8 mouse cellular contexts compared by ENCODE assay signal in genomic region chr16:20509349-20509748, GRCm38 (mm10). TPM values are rescaled to one million over a fixed set of nuclear protein-coding genes. Genes with fewer than 3 reads are reported as not detected.
DNase-seq lines count a peak whose midpoint lies in the region; ATAC-seq lines count a peak whose summit lies in the region.

No protein-coding gene starts in this region.

- no peak overlapping the region for H3K27ac ChIP-seq in hindbrain, embryonic 11.5 days (ENCODE audit: low read depth, low read length)
- no peak overlapping the region for H3K27ac ChIP-seq in hindbrain, embryonic 12.5 days
- H3K27ac ChIP-seq in forebrain, embryonic 12.5 days: no peak overlapping the region
- no peak overlapping the region for H3K27ac ChIP-seq in midbrain, embryonic 14.5 days (replicated peaks; ENCODE audit: low read depth, low read length)

- 87% methylated on average over 3 of the region's 3 CpGs for WGBS in hindbrain, embryonic 11.5 days
- 84% methylated on average over 3 of the region's 3 CpGs for WGBS in hindbrain, embryonic 12.5 days
- 76% methylated on average over 3 of the region's 3 CpGs for whole genome bisulfite sequencing in forebrain, embryonic 12.5 days
- 85% methylated on average over 3 of the region's 3 CpGs for WGBS in midbrain, embryonic 14.5 days

- no peaks in the 10 kb centered on the region for H3K4me1 ChIP-seq in hindbrain, embryonic 11.5 days (replicated peaks; ENCODE audit: control insufficient read depth, insufficient read depth, low read length)
- no peaks in the 10 kb centered on the region for H3K4me1 ChIP-seq in hindbrain, embryonic 12.5 days
- H3K4me1 ChIP-seq in forebrain, embryonic 12.5 days: no peaks in the 10 kb centered on the region
- H3K4me1 ChIP-seq in midbrain, embryonic 14.5 days (ENCODE audit: control insufficient read depth, insufficient read depth, low read length): no peaks in the 10 kb centered on the region

- no peak overlapping the region for H3K9ac ChIP-seq in hindbrain, embryonic 11.5 days (ENCODE audit: low read depth, low read length)
- no peak overlapping the region for H3K9ac ChIP-seq in hindbrain, embryonic 12.5 days
- H3K9ac ChIP-seq in forebrain, embryonic 12.5 days: no peak overlapping the region
- no peak overlapping the region for H3K9ac ChIP-seq in midbrain, embryonic 14.5 days (replicated peaks; ENCODE audit: low read length)

- no peak overlapping the region for H3K4me2 ChIP-seq in hindbrain, embryonic 11.5 days (replicated peaks; ENCODE audit: low read depth, low read length)
- no peak overlapping the region for H3K4me2 ChIP-seq in hindbrain, embryonic 12.5 days (replicated peaks)
- H3K4me2 ChIP-seq in forebrain, embryonic 12.5 days: no peak overlapping the region
- H3K4me2 ChIP-seq in midbrain, embryonic 14.5 days (ENCODE audit: low read length): no peak overlapping the region

- no peaks in the 10 kb centered on the region for H3K9me3 ChIP-seq in hindbrain, embryonic 11.5 days (ENCODE audit: control insufficient read depth, low read length)
- H3K9me3 ChIP-seq in hindbrain, embryonic 12.5 days (replicated peaks): no peaks in the 10 kb centered on the region
- H3K9me3 ChIP-seq in forebrain, embryonic 12.5 days: no peaks in the 10 kb centered on the region
- H3K9me3 ChIP-seq in midbrain, embryonic 14.5 days (ENCODE audit: control insufficient read depth, low read length): no peaks in the 10 kb centered on the region

- no peak overlapping the region for H3K4me3 ChIP-seq in hindbrain, embryonic 11.5 days (ENCODE audit: low read depth, low read length)
- no peak overlapping the region for H3K4me3 ChIP-seq in hindbrain, embryonic 12.5 days
- H3K4me3 ChIP-seq in forebrain, embryonic 12.5 days (replicated peaks): no peak overlapping the region
- H3K4me3 ChIP-seq in midbrain, embryonic 14.5 days (replicated peaks; ENCODE audit: low read depth, low read length): no peak overlapping the region

- DNase-seq in hindbrain, embryonic 11.5 days (ENCODE audit: low spot score): peak; percentile 49
- DNase-seq in adrenal gland, postnatal 36 days: peak; percentile 42 to 60
- DNase-seq in kidney, postnatal 25 days: peak; percentile 70 to 78
- DNase-seq in midbrain, embryonic 14.5 days: peak; percentile 50
- DNase-seq in Muller cell, postnatal 12 days (ENCODE audit: inconsistent ontology term): no peak
- no peak for DNase-seq in right cerebral cortex, adult 2 months (ENCODE audit: low spot score in 2 of 2)

- H3K36me3 ChIP-seq in hindbrain, embryonic 11.5 days (ENCODE audit: control insufficient read depth, insufficient read depth, low read length): peaks cover 17% of the 10 kb centered on the region
- H3K36me3 ChIP-seq in hindbrain, embryonic 12.5 days: peaks cover 68% of the 10 kb centered on the region
- peaks cover 69% of the 10 kb centered on the region for H3K36me3 ChIP-seq in forebrain, embryonic 12.5 days (replicated peaks)
- peaks cover 71% of the 10 kb centered on the region for H3K36me3 ChIP-seq in midbrain, embryonic 14.5 days (ENCODE audit: control insufficient read depth, insufficient read depth, low read length)

- ATAC-seq in hindbrain, embryonic 11.5 days (ENCODE audit: low FRiP score): no peak
- no peak for ATAC-seq in hindbrain, embryonic 12.5 days (ENCODE audit: low FRiP score)
- ATAC-seq in forebrain, embryonic 12.5 days (ENCODE audit: low FRiP score): 0 out of 2 replicates have a peak, but pooled peaks have one; percentile 17
- ATAC-seq in midbrain, embryonic 14.5 days (ENCODE audit: low FRiP score, low TSS enrichment): peak; percentile 43; the same call in 1 of the 2 replicates

- H3K27me3 ChIP-seq in hindbrain, embryonic 11.5 days (ENCODE audit: control insufficient read depth, insufficient read depth, low read length): no peaks in the 10 kb centered on the region
- H3K27me3 ChIP-seq in hindbrain, embryonic 12.5 days: no peaks in the 10 kb centered on the region
- H3K27me3 ChIP-seq in forebrain, embryonic 12.5 days: no peaks in the 10 kb centered on the region
- no peaks in the 10 kb centered on the region for H3K27me3 ChIP-seq in midbrain, embryonic 14.5 days (ENCODE audit: control insufficient read depth, insufficient read depth, low read length)

RNA-seq across cellular contexts. Expression of gene Dvl3, which starts 7.4 kb away (rescaled TPM):
- 50.8 and 58.9 TPM in 2 replicates for polyA plus RNA-seq in hindbrain, embryonic 11.5 days (2014; fragmentation: Nextera tagmentation; extraction: Ambion mirVana)
- polyA plus RNA-seq in hindbrain, embryonic 12.5 days (2016; fragmentation: Nextera tagmentation; extraction: Ambion mirVana): 51.6 and 60.5 TPM in 2 replicates
- 10 to 100 TPM; 40.7 to 45.2 TPM for total RNA-seq in adrenal gland, postnatal 36 days (2021)
- polyA plus RNA-seq in forebrain, embryonic 12.5 days (2016; fragmentation: Nextera tagmentation; extraction: Ambion mirVana): 43.9 and 51.2 TPM in 2 replicates
- polyA plus RNA-seq in midbrain, embryonic 14.5 days (2014; fragmentation: Nextera tagmentation; extraction: Ambion mirVana): 35.8 and 40.2 TPM in 2 replicates

RNA-seq across cellular contexts. Expression of gene Eif2b5, which starts 10.7 kb away (rescaled TPM):
- 132 and 139 TPM in 2 replicates for polyA plus RNA-seq in hindbrain, embryonic 11.5 days (2014; fragmentation: Nextera tagmentation; extraction: Ambion mirVana)
- 118 and 127 TPM in 2 replicates for polyA plus RNA-seq in hindbrain, embryonic 12.5 days (2016; fragmentation: Nextera tagmentation; extraction: Ambion mirVana)
- 10 to 100 TPM; 62.4 to 62.6 TPM for total RNA-seq in adrenal gland, postnatal 36 days (2021)
- 120 and 125 TPM in 2 replicates for polyA plus RNA-seq in forebrain, embryonic 12.5 days (2016; fragmentation: Nextera tagmentation; extraction: Ambion mirVana)
- polyA plus RNA-seq in midbrain, embryonic 14.5 days (2014; fragmentation: Nextera tagmentation; extraction: Ambion mirVana): 65.8 and 97.4 TPM in 2 replicates

RNA-seq across cellular contexts. Expression of gene Ap2m1, which starts 25.9 kb away (rescaled TPM):
- polyA plus RNA-seq in hindbrain, embryonic 11.5 days (2014; fragmentation: Nextera tagmentation; extraction: Ambion mirVana): 923 and 941 TPM in 2 replicates
- 901 and 915 TPM in 2 replicates for polyA plus RNA-seq in hindbrain, embryonic 12.5 days (2016; fragmentation: Nextera tagmentation; extraction: Ambion mirVana)
- total RNA-seq in adrenal gland, postnatal 36 days (2021): 100 to 1,000 TPM; 279 to 383 TPM
- 834 and 882 TPM in 2 replicates for polyA plus RNA-seq in forebrain, embryonic 12.5 days (2016; fragmentation: Nextera tagmentation; extraction: Ambion mirVana)
- 1,285 and 1,320 TPM in 2 replicates for polyA plus RNA-seq in midbrain, embryonic 14.5 days (2014; fragmentation: Nextera tagmentation; extraction: Ambion mirVana)

RNA-seq across cellular contexts. Expression of gene Abcf3, which starts 39.0 kb away (rescaled TPM):
- 52.4 and 63.1 TPM in 2 replicates for polyA plus RNA-seq in hindbrain, embryonic 11.5 days (2014; fragmentation: Nextera tagmentation; extraction: Ambion mirVana)
- polyA plus RNA-seq in hindbrain, embryonic 12.5 days (2016; fragmentation: Nextera tagmentation; extraction: Ambion mirVana): 72.7 and 76.2 TPM in 2 replicates
- total RNA-seq in adrenal gland, postnatal 36 days (2021): 10 to 100 TPM; 86.0 to 95.3 TPM
- polyA plus RNA-seq in forebrain, embryonic 12.5 days (2016; fragmentation: Nextera tagmentation; extraction: Ambion mirVana): 60.9 and 74.3 TPM in 2 replicates
- 69.6 and 79.9 TPM in 2 replicates for polyA plus RNA-seq in midbrain, embryonic 14.5 days (2014; fragmentation: Nextera tagmentation; extraction: Ambion mirVana)

Comparison
In these comparisons a context has a peak if more than half of its experiments do, and no peak if none do; other contexts are left out.
1. ATAC-seq: peak in forebrain, embryonic 12.5 days (single experiment) and midbrain, embryonic 14.5 days (single experiment); none in hindbrain, embryonic 11.5 days (single experiment) and hindbrain, embryonic 12.5 days (single experiment).
2. DNase-seq: peak in hindbrain, embryonic 11.5 days (single experiment), adrenal gland, postnatal 36 days (2 of 2), kidney, postnatal 25 days (2 of 2) and midbrain, embryonic 14.5 days (single experiment); none in Muller cell, postnatal 12 days (single experiment) and right cerebral cortex, adult 2 months (0 of 2).